Mouse (Mus musculus) midbrain, postnatal 0 days (tissue): ENCODE measurements around the gene Tbl1xr1. TPM values are rescaled to one million over a fixed set of nuclear protein-coding genes. Genes with fewer than 3 reads are reported as not detected.

ENCODE experiments used
- ATAC-seq: fragments of 200-750 bp; cut with Nextera tagmentation; 2 replicates; pipeline ENCODE4 v1.8.0; 2017; ENCODE audit warnings: moderate number of reproducible peaks, mild to moderate bottlenecking, moderate TSS enrichment, moderate library complexity; ENCODE audit not compliant: low FRiP score
- DNase-seq: peaks from one replicate; pipeline ENCODE4 v3.0.0-alpha.2; 2015; ENCODE audit warnings: low spot score
- H3K27ac ChIP-seq: fragments of 300-500 bp; sonication (generic); 2 replicates; pipeline ENCODE4 v1.5.1; 2014; ENCODE audit warnings: low read depth, mild to moderate bottlenecking, low read length, mixed read lengths
- H3K27me3 ChIP-seq: fragments of 300-500 bp; sonication (generic); 2 replicates; pipeline ENCODE4 v1.6.1; 2014; ENCODE audit warnings: low read length, control low read depth, mixed read lengths; ENCODE audit not compliant: insufficient read depth
- H3K36me3 ChIP-seq: fragments of 300-500 bp; sonication (generic); 2 replicates; pipeline ENCODE4 v1.6.1; 2014; ENCODE audit warnings: low read length, control low read depth, mixed read lengths; ENCODE audit not compliant: insufficient read depth
- H3K4me1 ChIP-seq: fragments of 300-500 bp; sonication (generic); 2 replicates; pipeline ENCODE4 v1.6.1; 2014; ENCODE audit warnings: mild to moderate bottlenecking, control low read depth, antibody characterized with exemption, low read length, mixed read lengths; ENCODE audit not compliant: insufficient read depth
- H3K4me2 ChIP-seq: fragments of 300-500 bp; sonication (generic); 2 replicates; pipeline ENCODE4 v1.6.1; 2014; ENCODE audit warnings: low read depth, mild to moderate bottlenecking, low read length, mixed read lengths; ENCODE audit not compliant: poor library complexity, severe bottlenecking
- H3K4me3 ChIP-seq: fragments of 300-500 bp; sonication (generic); 2 replicates; pipeline ENCODE4 v1.5.1; 2014; ENCODE audit warnings: low read depth, mild to moderate bottlenecking, low read length, moderate library complexity
- H3K9ac ChIP-seq: fragments of 300-500 bp; sonication (generic); replicated peaks from 2 replicates; pipeline ENCODE4 v1.6.1; 2014; ENCODE audit warnings: mild to moderate bottlenecking, low read length, moderate library complexity, mixed read lengths; ENCODE audit not compliant: poor library complexity, severe bottlenecking
- H3K9me3 ChIP-seq: fragments of 300-500 bp; sonication (generic); 2 replicates; pipeline ENCODE4 v1.6.1; 2016; ENCODE audit warnings: low read length, control low read depth
- CTCF ChIP-seq: IDR thresholded peaks from 2 replicates; pipeline ENCODE4 v1.5.1; 2016; ENCODE audit warnings: antibody characterized with exemption, mild to moderate bottlenecking
- WGBS: fragments of 180-500 bp; shearing (Covaris S2); extraction: QIAGEN DNeasy Blood & Tissue Kit; methylation state at CpG from one replicate; pipeline ENCODE4 v1.1.7; 2014; 5-methylcytosine and 5-hydroxymethylcytosine counted together
- polyA plus RNA-seq: library from polyadenylated mRNA; unstranded; fragments of >200 nt; fragmentation: Nextera tagmentation; extraction: Ambion mirVana; gene quantifications from 2 replicates; pipeline ENCODE4 v1.2.1, GENCODE M21; 2015
- total RNA-seq: library from RNA; depleted of rRNA; stranded (reverse); fragments of >200 nt; gene quantifications from 2 replicates; pipeline ENCODE4 v1.2.3, GENCODE M21; 2014

The Tbl1xr1 gene
- total and polyA plus RNA-seq, 2 experiments from 2014 or later: 11.6 to 29.3 TPM

DNA sequence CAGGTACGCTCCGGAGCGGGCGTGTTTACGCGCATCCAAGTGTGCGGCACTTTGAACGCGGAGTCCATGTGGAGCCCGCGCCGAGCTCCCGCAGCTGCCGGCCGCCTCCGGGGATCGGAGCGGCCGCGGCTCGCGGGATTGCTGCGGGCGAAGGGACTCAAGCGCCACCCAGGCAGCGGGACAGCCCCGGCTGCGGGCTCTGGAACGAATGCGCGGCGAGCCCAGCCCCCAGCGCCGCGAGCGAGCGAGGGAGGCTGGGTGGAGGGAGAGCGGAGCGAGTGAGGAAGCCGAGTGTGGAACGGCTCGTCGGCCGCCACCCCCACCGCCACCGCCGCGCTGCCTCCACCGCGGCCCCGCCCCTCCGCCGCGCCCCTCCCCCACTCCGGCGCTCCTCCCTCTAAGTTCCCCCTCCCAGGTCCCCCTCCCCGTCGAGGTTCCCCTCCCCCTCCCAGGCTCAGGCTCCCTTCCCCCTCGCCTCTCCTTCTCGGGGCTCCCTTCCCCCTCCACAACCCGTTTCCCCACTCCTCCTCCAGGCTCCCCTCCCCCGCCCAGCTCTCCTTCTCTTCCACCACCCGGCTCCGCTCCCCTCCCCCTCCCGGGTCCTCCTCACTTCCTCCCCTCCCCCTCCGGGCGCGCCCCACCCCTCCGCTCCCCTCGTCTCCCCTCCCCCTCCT is 428 bp upstream of the Tbl1xr1 start:
- DNase-seq (peak; percentile 91), ATAC-seq (peak; percentile 85)
- Histone ChIP-seq H3K9ac (peak overlapping the region; percentile 94), H3K36me3 (no peaks in the 10 kb centered on the region), H3K4me2 (peak overlapping the region; percentile 69), H3K9me3 (no peaks in the 10 kb centered on the region), H3K27ac (peak overlapping the region; percentile 97), H3K4me1 (peaks cover 15% of the 10 kb centered on the region; the same call in 1 of the 2 replicates), H3K4me3 (peak overlapping the region; percentile 95), H3K27me3 (no peaks in the 10 kb centered on the region)
- TF ChIP-seq CTCF: no peak
- WGBS: under 1% methylated on average over 49 of the region's 70 CpGs

DNA sequence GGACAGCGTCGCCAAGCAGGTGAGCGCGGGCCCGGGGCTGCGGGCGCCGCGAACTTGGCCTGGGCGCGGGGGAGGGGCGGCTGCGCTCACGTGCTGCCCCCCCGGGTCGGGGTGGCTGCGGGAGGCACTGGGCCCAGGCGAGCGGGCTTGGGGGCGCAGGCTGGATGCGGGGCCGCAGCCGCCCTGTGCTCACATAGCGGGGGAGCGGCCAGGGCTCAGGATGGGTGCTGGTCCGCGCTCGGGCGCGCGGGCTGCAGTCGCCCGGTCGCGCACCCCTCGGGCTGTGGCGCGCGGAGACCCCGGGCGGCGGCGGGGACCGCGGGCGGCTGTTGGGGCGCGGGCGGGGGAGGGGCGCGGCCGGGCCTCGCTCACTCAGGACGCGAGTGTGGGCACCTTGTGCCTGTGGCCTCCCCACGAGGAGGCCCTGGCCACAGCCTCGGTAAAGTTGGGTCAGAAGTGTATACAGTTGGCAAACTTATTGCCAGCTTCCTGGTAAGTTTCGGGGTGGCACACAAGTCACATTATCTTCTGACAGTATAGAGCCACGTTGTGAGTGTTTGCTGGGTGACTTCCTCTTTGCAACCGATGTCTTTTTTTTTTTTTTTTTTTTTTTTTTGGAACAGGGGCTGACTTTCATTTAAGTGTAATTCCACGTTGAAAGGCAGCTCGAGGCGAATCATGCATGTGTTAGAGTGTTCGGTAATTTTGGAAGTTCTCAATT is 644 bp downstream of the Tbl1xr1 start:
- Histone ChIP-seq H3K9me3 (no peaks in the 10 kb centered on the region), H3K36me3 (no peaks in the 10 kb centered on the region), H3K27ac (peak overlapping the region; percentile 97), H3K9ac (peak overlapping the region; percentile 94), H3K4me1 (peaks cover 15% of the 10 kb centered on the region; the same call in 1 of the 2 replicates), H3K4me2 (peak overlapping the region; percentile 69), H3K4me3 (peak overlapping the region; percentile 95), H3K27me3 (no peaks in the 10 kb centered on the region)
- TF ChIP-seq CTCF: no peak
- 0% methylated on average over 33 of the region's 64 CpGs for WGBS
- ATAC-seq: peak; percentile 73
- peak; percentile 34 for DNase-seq

DNA sequence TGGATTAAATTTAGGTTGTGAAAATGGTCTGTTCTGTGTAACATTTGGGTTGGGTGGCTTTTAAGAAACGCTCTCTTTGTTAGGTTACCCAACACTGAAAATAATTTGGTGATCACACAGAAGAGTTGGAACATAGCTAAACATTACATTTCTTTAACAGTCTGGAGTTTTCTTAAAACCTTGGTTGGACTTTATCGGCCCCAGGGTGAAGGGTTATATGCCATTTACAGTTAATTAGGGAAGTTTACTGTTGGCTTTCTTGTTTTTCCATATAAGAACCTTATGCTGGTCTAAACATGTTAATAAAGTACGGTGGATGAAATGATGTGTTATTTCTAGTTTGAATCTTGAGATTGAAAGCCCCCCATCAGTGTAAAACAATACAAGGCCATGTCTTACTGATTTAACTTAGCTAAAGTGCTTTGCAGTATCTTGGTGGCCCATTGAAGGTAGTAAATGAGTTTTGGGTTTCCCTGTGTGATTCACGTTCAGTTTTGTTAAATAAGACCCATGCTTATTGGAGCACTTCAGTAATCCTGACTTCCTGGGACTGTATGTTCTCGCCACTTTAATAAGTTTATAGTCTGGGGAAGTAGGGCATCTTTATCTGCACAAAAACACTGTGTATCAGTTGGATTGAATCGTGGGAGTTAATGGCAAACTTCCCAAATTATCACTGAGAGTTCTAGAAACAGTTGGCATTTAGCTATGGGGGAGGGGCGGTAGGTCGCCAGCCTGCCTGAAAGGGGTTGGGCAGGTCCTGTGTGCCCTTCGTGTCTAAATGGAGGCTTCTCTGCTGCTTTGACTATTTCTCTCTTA is 1.4 kb downstream of the Tbl1xr1 start:
- Histone ChIP-seq H3K4me2 (peak overlapping the region; percentile 69), H3K9me3 (no peaks in the 10 kb centered on the region), H3K27ac (no peak overlapping the region), H3K4me3 (peak overlapping the region; percentile 95), H3K9ac (peak overlapping the region; percentile 36; the same call in 1 of the 2 replicates), H3K27me3 (no peaks in the 10 kb centered on the region), H3K36me3 (no peaks in the 10 kb centered on the region), H3K4me1 (peaks cover 15% of the 10 kb centered on the region; the same call in 1 of the 2 replicates)
- no peak for TF ChIP-seq CTCF
- 5% methylated on average over 9 of the region's 9 CpGs for WGBS
- DNase-seq (peak; percentile 44), ATAC-seq (no peak)

DNA sequence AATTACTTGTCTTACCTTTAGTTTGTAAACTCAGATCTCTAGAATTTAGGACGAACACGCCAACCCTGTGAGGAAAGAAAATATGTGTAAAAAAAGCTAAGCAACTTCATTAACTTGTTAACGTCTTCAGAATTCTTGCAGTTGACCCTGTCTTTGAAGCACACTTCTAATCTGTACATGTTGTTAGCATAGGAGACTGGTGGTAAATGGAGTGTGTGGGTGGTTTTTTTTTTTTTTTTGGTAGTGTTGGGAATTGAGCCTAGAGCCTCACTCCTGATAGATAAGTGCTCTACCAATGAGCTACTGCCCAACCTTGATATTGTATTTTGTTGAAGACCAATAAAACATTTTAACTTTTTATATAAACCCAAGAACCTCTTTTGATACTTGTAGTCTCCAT is 2.1 kb downstream of the Tbl1xr1 start:
- H3K4me3 ChIP-seq: peak overlapping the region; percentile 95
- H3K9me3 ChIP-seq: no peaks in the 10 kb centered on the region
- no peaks in the 10 kb centered on the region for H3K36me3 ChIP-seq
- no peaks in the 10 kb centered on the region for H3K27me3 ChIP-seq
- no peak for TF ChIP-seq CTCF
- DNase-seq (no peak), ATAC-seq (no peak)
- H3K27ac ChIP-seq: no peak overlapping the region
- WGBS: 41% methylated on average over 3 of the region's 3 CpGs
- H3K4me1 ChIP-seq: peaks cover 15% of the 10 kb centered on the region; the same call in 1 of the 2 replicates
- peak overlapping the region; percentile 69 for H3K4me2 ChIP-seq
- H3K9ac ChIP-seq: peak overlapping the region; percentile 36; the same call in 1 of the 2 replicates

DNA sequence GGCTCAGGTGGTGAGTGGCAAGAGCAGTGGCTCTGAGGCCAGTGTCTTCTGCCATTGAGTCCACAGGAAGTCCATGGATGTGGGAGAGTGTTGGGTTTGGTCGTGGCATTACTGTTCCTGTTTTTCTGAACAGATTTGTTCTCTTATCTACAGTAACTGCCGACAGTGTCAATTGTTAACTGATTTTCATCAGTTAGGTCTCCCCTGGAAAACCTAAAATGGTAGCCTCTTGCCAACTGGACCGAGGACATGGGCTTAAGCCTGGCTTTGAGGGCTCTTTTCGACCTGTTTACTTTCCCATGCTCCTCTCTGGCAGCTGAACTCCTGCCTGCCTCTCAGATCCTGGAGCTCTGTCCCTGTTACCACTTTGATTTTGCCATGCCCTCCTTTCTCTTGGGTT is 5.4 kb downstream of the Tbl1xr1 start:
- H3K4me3 ChIP-seq: no peak overlapping the region
- no peak overlapping the region for H3K27ac ChIP-seq
- no peaks in the 10 kb centered on the region for H3K9me3 ChIP-seq
- TF ChIP-seq CTCF: no peak
- no peaks in the 10 kb centered on the region for H3K36me3 ChIP-seq
- DNase-seq (no peak), ATAC-seq (no peak)
- no peak overlapping the region for H3K4me2 ChIP-seq
- WGBS: 75% methylated on average over 4 of the region's 4 CpGs
- peaks cover 11% of the 10 kb centered on the region; the same call in 1 of the 2 replicates for H3K4me1 ChIP-seq
- H3K27me3 ChIP-seq: no peaks in the 10 kb centered on the region
- H3K9ac ChIP-seq: no peak overlapping the region
